Mouse (Mus musculus): Measurements from ENCODE around the gene Card19. TPM values are rescaled to one million over a fixed set of nuclear protein-coding genes. Genes with fewer than 3 reads are reported as not detected.

Card19 gene
- polyA plus RNA-seq, 1 experiment from 2014 or later: 34.2 TPM

DNA sequence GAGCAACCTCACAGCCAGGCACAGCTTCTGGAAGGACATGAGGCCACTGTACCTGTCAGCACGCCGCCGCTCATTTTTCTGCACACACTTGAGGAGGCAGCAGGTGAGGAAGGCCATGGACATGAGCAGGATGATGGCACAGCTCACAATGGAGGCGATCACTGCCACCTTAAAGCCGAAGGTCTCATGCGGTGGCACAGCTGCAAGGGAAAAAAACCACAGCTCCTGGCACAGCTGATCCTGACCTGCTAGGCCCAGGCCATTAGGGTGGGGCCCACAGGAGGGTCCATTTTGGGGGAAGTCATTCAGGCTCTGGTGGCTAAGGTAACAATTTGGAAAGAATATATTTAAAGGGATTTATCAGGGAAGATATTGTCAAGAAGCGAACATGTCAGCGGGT, 22.9 kb upstream of the Card19 start:
- ATAC-seq (ENCODE audit: insufficient number of reproducible peaks, low FRiP score, low TSS enrichment, low read depth) (no peak), DNase-seq (ENCODE audit: low spot score) (no peak)
- H3K4me3 ChIP-seq (ENCODE audit: low read depth, low read length): no peak overlapping the region
- H3K9me3 ChIP-seq (ENCODE audit: control insufficient read depth, low read length): no peaks in the 10 kb centered on the region
- H3K27me3 ChIP-seq (ENCODE audit: control insufficient read depth, insufficient read depth, low read length): no peaks in the 10 kb centered on the region
- no peak overlapping the region for H3K27ac ChIP-seq (replicated peaks; ENCODE audit: low read depth, low read length)
- no peaks in the 10 kb centered on the region for H3K4me1 ChIP-seq (ENCODE audit: control insufficient read depth, insufficient read depth, low read length)
- WGBS: 92% methylated on average over 8 of the region's 8 CpGs
- no peak overlapping the region for H3K4me2 ChIP-seq (ENCODE audit: low read depth, severe bottlenecking)
- no peaks in the 10 kb centered on the region for H3K36me3 ChIP-seq (ENCODE audit: control insufficient read depth, insufficient read depth, low read length)
- H3K9ac ChIP-seq (ENCODE audit: low read length): no peak overlapping the region

- no peaks in the 10 kb centered on the region for H3K4me1 ChIP-seq (ENCODE audit: control insufficient read depth, insufficient read depth, low read length)
- H3K27me3 ChIP-seq (ENCODE audit: control insufficient read depth, insufficient read depth, low read length): no peaks in the 10 kb centered on the region
- WGBS: 88% methylated on average over 8 of the region's 8 CpGs
- H3K36me3 ChIP-seq (ENCODE audit: control insufficient read depth, insufficient read depth, low read length): no peaks in the 10 kb centered on the region
- no peak overlapping the region for H3K4me2 ChIP-seq (ENCODE audit: low read depth, severe bottlenecking)
- H3K9me3 ChIP-seq (ENCODE audit: control insufficient read depth, low read length): no peaks in the 10 kb centered on the region
- DNase-seq (ENCODE audit: low spot score) (no peak), ATAC-seq (ENCODE audit: insufficient number of reproducible peaks, low FRiP score, low TSS enrichment, low read depth) (no peak)
- H3K9ac ChIP-seq (ENCODE audit: low read length): no peak overlapping the region
- H3K27ac ChIP-seq (replicated peaks; ENCODE audit: low read depth, low read length): no peak overlapping the region
- H3K4me3 ChIP-seq (ENCODE audit: low read depth, low read length): no peak overlapping the region
These were observed 21.8 kb upstream of the Card19 start for GRCm38 (mm10) chr13:49237617-49238016.

- Histone ChIP-seq H3K27me3 (ENCODE audit: control insufficient read depth, insufficient read depth, low read length) (no peaks in the 10 kb centered on the region), H3K9ac (ENCODE audit: low read length) (no peak overlapping the region), H3K4me1 (ENCODE audit: control insufficient read depth, insufficient read depth, low read length) (peaks cover 3% of the 10 kb centered on the region; the same call in 1 of the 2 replicates), H3K4me3 (ENCODE audit: low read depth, low read length) (no peak overlapping the region), H3K9me3 (ENCODE audit: control insufficient read depth, low read length) (no peaks in the 10 kb centered on the region), H3K36me3 (ENCODE audit: control insufficient read depth, insufficient read depth, low read length) (no peaks in the 10 kb centered on the region), H3K27ac (replicated peaks; ENCODE audit: low read depth, low read length) (no peak overlapping the region), H3K4me2 (ENCODE audit: low read depth, severe bottlenecking) (no peak overlapping the region)
- DNase-seq (ENCODE audit: low spot score): no peak
- 93% methylated on average over 4 of the region's 4 CpGs for WGBS
- no peak for ATAC-seq (ENCODE audit: insufficient number of reproducible peaks, low FRiP score, low TSS enrichment, low read depth)
These were observed 18.9 kb upstream of the Card19 start for GRCm38 (mm10) chr13:49234711-49235110.

DNA sequence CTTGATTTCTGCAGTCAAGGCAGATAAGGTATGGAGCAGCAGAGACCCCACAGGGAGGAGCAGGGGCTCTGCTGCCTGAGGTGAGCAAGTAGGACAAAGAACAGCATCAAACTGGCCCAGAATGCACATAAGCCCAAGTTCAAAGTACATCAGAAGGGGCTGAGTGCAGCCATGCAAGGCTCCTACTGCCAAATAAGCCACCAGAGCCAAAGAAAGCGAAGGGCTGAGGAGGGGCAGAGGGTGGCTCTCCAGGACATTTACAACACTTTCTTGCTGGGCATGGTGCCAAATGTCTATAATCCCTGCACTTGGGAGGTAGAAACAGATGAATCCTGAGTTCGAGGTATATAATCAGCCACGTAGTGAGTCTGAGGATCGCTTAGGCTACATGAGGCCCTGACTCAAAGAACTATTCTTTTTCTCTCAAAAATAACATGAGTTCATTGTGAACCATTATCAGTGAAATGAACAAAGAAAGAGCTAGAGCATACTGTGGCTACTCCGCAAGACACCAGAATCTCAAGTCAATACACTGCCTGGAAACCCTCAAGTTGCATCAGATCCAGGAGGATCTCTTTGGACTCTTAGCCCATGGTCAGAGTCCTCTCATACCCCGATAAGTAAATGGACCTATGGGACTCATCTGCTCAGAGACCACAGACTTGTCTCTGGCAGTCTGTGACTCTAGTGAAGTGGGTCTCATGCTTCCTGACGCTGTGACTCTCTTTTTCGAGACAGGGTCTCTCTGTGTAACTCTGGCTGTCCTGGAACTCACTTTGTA, 18.1 kb upstream of the Card19 start:
- no peaks in the 10 kb centered on the region for H3K27me3 ChIP-seq (ENCODE audit: control insufficient read depth, insufficient read depth, low read length)
- no peaks in the 10 kb centered on the region for H3K36me3 ChIP-seq (ENCODE audit: control insufficient read depth, insufficient read depth, low read length)
- 90% methylated on average over 8 of the region's 8 CpGs for WGBS
- ATAC-seq (ENCODE audit: insufficient number of reproducible peaks, low FRiP score, low TSS enrichment, low read depth) (no peak), DNase-seq (ENCODE audit: low spot score) (no peak)
- no peak overlapping the region for H3K4me3 ChIP-seq (ENCODE audit: low read depth, low read length)
- H3K27ac ChIP-seq (replicated peaks; ENCODE audit: low read depth, low read length): no peak overlapping the region
- H3K9ac ChIP-seq (ENCODE audit: low read length): no peak overlapping the region
- no peak overlapping the region for H3K4me2 ChIP-seq (ENCODE audit: low read depth, severe bottlenecking)
- peaks cover 3% of the 10 kb centered on the region; the same call in 1 of the 2 replicates for H3K4me1 ChIP-seq (ENCODE audit: control insufficient read depth, insufficient read depth, low read length)
- H3K9me3 ChIP-seq (ENCODE audit: control insufficient read depth, low read length): no peaks in the 10 kb centered on the region

- H3K27ac ChIP-seq (replicated peaks; ENCODE audit: low read depth, low read length): no peak overlapping the region
- DNase-seq (ENCODE audit: low spot score) (no peak), ATAC-seq (ENCODE audit: insufficient number of reproducible peaks, low FRiP score, low TSS enrichment, low read depth) (no peak)
- peaks cover 3% of the 10 kb centered on the region; the same call in 1 of the 2 replicates for H3K4me1 ChIP-seq (ENCODE audit: control insufficient read depth, insufficient read depth, low read length)
- H3K4me3 ChIP-seq (ENCODE audit: low read depth, low read length): no peak overlapping the region
- no peak overlapping the region for H3K9ac ChIP-seq (ENCODE audit: low read length)
- H3K9me3 ChIP-seq (ENCODE audit: control insufficient read depth, low read length): no peaks in the 10 kb centered on the region; the same call in 1 of the 2 replicates
- no peak overlapping the region for H3K4me2 ChIP-seq (ENCODE audit: low read depth, severe bottlenecking)
- WGBS: 25% methylated on average over 4 of the region's 4 CpGs
- no peaks in the 10 kb centered on the region for H3K27me3 ChIP-seq (ENCODE audit: control insufficient read depth, insufficient read depth, low read length)
- H3K36me3 ChIP-seq (ENCODE audit: control insufficient read depth, insufficient read depth, low read length): no peaks in the 10 kb centered on the region
These were observed 9.8 kb upstream of the Card19 start for GRCm38 (mm10) chr13:49225633-49226032.

GRCm38 (mm10) chr13:49225159-49225558, 9.3 kb upstream of the Card19 start:
- no peaks in the 10 kb centered on the region for H3K36me3 ChIP-seq (ENCODE audit: control insufficient read depth, insufficient read depth, low read length)
- no peak overlapping the region for H3K4me2 ChIP-seq (ENCODE audit: low read depth, severe bottlenecking)
- no peak overlapping the region for H3K27ac ChIP-seq (replicated peaks; ENCODE audit: low read depth, low read length)
- DNase-seq (ENCODE audit: low spot score) (no peak), ATAC-seq (ENCODE audit: insufficient number of reproducible peaks, low FRiP score, low TSS enrichment, low read depth) (no peak)
- 61% methylated on average over 3 of the region's 3 CpGs for WGBS
- peaks cover 3% of the 10 kb centered on the region; the same call in 1 of the 2 replicates for H3K4me1 ChIP-seq (ENCODE audit: control insufficient read depth, insufficient read depth, low read length)
- H3K9me3 ChIP-seq (ENCODE audit: control insufficient read depth, low read length): no peaks in the 10 kb centered on the region; the same call in 1 of the 2 replicates
- H3K9ac ChIP-seq (ENCODE audit: low read length): no peak overlapping the region
- H3K4me3 ChIP-seq (ENCODE audit: low read depth, low read length): no peak overlapping the region
- no peaks in the 10 kb centered on the region for H3K27me3 ChIP-seq (ENCODE audit: control insufficient read depth, insufficient read depth, low read length)

DNA sequence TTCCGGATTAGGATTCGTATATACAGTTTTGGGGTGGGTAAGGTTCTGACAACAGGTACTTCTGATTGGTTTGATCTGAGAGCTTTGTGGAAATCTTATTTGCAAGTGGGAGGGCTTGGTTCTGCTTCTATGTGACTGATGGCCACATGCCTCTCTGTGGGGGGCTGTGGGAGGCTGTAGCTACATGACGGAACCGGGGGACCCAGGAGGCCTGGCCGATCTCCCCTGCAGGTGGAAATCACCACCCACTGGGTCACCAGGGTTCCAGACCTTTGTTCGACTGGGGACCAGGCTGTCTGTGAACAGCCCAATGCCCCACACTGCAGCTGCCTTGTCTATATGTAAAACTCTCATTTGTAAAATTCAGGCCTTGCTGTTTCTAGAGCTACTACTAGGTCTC, 8.9 kb upstream of the Card19 start:
- Histone ChIP-seq H3K4me1 (ENCODE audit: control insufficient read depth, insufficient read depth, low read length) (peaks cover under 1% of the 10 kb centered on the region; the same call in 1 of the 2 replicates), H3K27me3 (ENCODE audit: control insufficient read depth, insufficient read depth, low read length) (no peaks in the 10 kb centered on the region), H3K36me3 (ENCODE audit: control insufficient read depth, insufficient read depth, low read length) (no peaks in the 10 kb centered on the region), H3K27ac (replicated peaks; ENCODE audit: low read depth, low read length) (no peak overlapping the region), H3K4me2 (ENCODE audit: low read depth, severe bottlenecking) (no peak overlapping the region), H3K4me3 (ENCODE audit: low read depth, low read length) (no peak overlapping the region), H3K9me3 (ENCODE audit: control insufficient read depth, low read length) (no peaks in the 10 kb centered on the region; the same call in 1 of the 2 replicates), H3K9ac (ENCODE audit: low read length) (no peak overlapping the region)
- 24% methylated on average over 6 of the region's 6 CpGs for WGBS
- DNase-seq (ENCODE audit: low spot score): no peak
- ATAC-seq (ENCODE audit: insufficient number of reproducible peaks, low FRiP score, low TSS enrichment, low read depth): no peak

- H3K27me3 ChIP-seq (ENCODE audit: control insufficient read depth, insufficient read depth, low read length): no peaks in the 10 kb centered on the region
- no peak overlapping the region for H3K9ac ChIP-seq (ENCODE audit: low read length)
- H3K9me3 ChIP-seq (ENCODE audit: control insufficient read depth, low read length): no peaks in the 10 kb centered on the region; the same call in 1 of the 2 replicates
- WGBS: 14% methylated on average over 10 of the region's 10 CpGs
- no peak overlapping the region for H3K4me2 ChIP-seq (ENCODE audit: low read depth, severe bottlenecking)
- H3K27ac ChIP-seq (replicated peaks; ENCODE audit: low read depth, low read length): no peak overlapping the region
- ATAC-seq (ENCODE audit: insufficient number of reproducible peaks, low FRiP score, low TSS enrichment, low read depth) (no peak), DNase-seq (ENCODE audit: low spot score) (no peak)
- no peaks in the 10 kb centered on the region for H3K36me3 ChIP-seq (ENCODE audit: control insufficient read depth, insufficient read depth, low read length)
- no peaks in the 10 kb centered on the region for H3K4me1 ChIP-seq (ENCODE audit: control insufficient read depth, insufficient read depth, low read length)
- H3K4me3 ChIP-seq (ENCODE audit: low read depth, low read length): no peak overlapping the region
These were observed 8.5 kb upstream of the Card19 start for GRCm38 (mm10) chr13:49224314-49224713.

Measured in limb, embryonic 11.5 days (tissue).